Mouse (Mus musculus) lung, postnatal 36 days (tissue): Measurements from ENCODE around the gene Ccdc157.
"Not testable (repeated sequence)": the region's sequence is repeated elsewhere in the genome, so short reads cannot be mapped to it uniquely, and the experiment has no call there.

ENCODE experiments used
- DNase-seq: peaks from one replicate; pipeline ENCODE4 v3.0.0; 2022; ENCODE audit warnings: mixed read lengths

Ccdc157 gene

GRCm38 (mm10) chr11:4127059-4127458, 33.0 kb downstream of the Ccdc157 start:
- no peak for DNase-seq

GRCm38 (mm10) chr11:4123922-4124321, 36.2 kb downstream of the Ccdc157 start:
- peak; percentile 77 for DNase-seq

DNA sequence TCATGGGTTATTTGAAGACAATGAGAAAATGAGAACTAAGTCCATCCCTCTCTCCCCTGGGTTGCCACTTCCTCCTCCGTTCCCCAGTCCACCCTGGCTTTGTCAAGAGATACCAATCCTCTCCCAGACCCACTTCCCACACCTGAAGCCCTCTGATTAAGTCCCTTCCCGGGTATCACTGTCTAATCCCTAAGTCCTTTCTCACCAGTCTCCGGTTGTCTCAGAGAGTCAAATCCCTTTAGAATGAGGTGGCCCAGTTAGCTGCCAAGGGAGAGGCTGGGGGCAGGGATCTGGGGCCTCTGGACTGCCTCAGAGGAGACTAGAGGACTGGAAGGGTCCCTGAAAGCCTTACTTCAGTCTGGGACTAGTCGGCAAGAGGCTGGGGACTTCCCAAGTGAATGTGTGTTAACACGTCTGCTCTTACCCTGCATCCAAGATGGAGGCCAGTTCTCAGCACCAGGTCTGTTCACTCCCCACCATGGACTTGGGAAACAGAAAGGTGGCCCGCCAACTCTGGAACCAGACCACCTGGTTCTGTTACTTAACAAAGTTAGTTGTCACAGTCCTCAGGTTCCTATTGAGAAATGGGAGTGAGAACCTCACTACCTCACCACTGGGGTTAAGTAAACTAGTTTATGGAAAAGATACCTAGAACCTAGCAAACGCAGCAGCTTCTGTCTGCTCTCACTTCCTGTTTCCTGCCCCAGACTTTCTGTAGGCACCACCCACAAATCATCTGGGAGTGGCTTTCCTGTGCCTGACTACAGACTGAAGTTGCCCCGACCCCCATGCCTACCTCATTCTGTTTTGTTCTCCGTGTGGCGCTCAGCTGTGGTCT, 37.1 kb downstream of the Ccdc157 start, which contains the start of gene Sec14l2:
Gene Sec14l2 (minus strand): TSS at position 674 of the 838 bp plus-strand sequence.
- DNase-seq: peak; percentile 67

DNA sequence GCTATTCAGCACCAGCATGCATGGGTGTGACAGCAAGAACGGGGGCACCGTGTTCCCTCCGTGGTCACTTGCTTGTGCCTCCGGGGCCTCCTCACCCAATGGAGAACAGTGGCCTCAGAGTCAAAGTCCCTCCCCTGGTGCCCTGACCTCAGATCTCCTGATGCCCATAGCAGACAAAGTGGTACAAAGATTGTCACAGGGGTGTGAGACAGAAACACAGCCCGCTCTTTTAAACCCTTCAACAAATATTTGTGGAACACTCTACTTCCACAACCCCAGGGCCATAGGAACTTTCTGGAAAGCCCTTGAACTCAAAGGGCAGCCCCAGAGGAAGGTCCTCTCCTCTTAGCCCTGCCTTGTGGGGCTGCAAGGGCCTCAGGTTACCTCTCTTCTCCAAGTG, 37.9 kb downstream of the Ccdc157 start:
- peak; percentile 57 for DNase-seq

GRCm38 (mm10) chr11:4121691-4122090, 38.4 kb downstream of the Ccdc157 start:
- no peak for DNase-seq

DNA sequence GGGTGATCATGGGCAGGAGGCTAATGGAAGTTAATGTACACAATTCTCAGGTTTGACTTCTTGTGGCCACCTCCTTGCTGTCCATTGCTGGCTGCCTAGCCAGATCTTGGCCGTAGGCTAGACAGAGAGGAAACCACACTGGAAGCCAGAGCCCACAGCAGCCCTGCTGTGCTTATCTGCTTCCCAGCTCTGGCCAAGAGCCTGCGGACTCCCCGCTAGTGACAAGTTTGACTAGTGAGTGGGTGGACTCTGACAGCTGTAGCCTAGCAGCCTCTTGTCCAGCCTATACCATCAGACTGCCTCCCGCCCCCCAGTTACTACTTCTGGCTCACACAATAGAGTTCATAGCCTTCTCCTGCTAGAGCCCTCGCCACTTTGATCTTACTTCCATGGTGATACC, 40.5 kb downstream of the Ccdc157 start:
- no peak for DNase-seq

DNA sequence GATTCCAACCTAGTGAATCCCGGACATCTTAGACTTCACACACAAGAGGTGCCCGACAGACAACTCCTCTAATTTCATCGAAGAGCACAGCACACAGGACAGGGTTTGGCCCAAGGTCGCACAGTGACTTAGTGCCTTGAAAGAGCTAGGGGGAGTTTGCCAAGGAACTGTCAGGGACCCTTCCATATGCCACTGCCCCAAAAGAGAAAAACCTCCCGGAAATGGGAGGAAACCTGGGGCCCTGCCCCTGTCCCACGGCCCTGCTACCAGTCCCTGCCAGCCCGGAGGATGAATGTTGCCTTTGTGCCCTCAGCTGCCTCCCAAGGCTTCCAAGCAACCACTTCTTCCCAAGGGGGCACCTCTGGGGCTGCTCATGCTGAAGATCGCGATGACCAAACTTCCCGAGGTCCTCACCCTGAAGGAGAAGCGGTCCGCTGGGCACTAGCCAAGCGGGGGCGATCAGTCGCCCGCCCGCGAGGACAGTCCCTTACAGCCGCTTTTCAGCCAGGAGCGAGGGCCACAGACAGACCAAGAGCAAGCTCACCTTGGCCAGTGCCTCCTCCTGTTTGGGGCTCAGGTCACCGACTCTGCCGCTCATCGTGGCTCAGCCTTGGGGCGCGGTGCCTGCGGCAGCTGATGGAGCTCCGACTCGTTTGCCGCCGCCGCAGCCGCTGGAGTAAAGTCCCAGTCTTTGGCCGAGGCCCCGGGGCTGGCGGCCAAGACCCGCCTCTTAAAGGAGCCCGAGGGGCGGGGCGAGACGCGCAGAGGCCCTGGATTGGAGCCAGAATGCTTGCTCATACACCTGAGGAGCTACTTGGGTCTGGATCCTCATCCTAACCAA, 41.8 kb downstream of the Ccdc157 start:
- peak; percentile 90 for DNase-seq

GRCm38 (mm10) chr11:4117372-4118071, 42.6 kb downstream of the Ccdc157 start:
- DNase-seq: no peak

DNA sequence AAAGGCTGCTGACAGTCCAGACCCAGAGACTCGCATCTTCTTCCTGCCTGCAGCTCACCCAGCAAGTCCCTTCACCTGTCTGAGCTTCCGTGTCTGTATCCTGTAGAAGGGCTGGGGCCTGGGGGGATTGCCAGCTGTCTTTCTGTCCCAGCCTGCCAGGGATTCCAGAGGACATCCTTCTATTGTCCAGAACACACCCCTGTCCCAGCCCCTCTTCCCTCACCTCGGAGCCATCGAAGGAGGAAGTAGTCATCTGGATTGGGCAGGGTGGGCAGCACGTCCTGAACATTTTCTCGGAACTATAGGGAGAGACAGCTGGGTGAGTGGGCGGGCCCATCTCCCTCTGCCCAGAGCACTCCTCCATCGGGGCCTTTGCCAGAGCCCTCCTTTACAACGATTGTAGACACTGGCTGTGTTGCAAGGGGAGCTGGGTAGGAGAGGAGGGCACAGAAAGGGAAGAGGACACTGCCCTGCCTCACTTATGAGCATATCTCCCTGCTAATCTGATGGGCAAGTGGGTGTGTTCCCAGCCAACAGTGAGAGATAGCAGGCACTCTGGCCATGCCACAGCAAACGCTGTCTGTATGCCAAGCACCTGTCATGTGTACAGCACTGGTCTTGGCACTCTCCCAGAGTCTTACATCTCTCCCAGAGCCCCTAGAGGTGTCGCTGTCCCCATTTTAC, 43.5 kb downstream of the Ccdc157 start:
- no peak for DNase-seq

DNA sequence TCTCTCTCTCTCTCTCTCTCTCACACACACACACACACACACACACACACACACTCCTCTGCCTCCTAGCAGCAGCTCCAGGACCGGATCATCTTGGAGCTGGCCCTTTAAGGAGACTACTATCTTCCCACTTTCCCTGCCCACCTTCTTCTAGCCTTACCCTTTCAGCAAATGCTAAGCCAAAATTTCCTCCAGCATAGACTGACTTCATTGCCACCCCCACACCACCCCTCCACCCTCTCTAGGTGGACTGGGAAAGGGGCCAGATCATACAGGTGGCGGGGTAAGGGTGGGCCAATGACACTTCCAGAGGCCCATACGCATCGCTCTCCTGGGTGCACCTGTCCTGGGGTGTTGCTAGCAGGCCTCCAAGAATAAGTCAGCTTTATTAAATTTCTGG, 44.7 kb downstream of the Ccdc157 start:
- DNase-seq: no peak

DNA sequence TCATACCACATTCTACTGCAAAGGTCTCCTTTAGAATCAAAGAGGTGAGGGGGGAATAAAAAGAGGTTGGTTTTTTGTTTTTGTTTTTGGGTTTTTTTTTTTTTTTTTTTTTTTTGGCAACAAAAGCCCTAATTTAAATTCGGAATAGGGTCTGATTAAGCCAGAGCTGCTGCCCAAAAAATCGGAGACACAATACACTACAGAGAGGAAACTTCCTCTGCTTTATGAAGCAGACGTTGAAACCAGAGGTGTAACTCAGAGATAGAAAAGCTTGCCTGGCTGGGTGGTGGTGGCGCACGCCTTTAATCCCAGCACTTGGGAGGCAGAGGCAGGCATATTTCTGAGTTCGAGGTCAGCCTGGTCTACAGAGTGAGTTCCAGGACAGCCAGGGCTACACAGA, 45.6 kb downstream of the Ccdc157 start:
- not testable (repeated sequence) for DNase-seq

DNA sequence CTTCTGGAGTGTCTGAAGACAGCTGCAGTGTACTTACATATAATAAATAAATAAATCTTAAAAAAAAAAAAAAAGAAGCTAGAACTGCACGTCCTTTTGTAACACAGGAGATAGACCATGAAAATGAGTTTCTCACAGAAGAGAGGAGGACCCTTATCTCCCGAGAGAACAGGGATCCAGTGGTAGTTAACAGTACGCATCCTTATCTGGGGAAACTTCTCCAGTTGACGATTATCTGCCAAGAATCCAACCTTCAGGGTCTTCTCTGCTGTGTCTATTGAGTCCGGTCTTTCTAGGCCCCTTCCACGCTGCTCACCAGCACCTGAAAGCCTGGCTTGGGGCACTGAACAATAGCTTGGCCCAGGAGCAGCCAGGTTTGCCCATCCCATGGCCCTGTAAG, 46.1 kb downstream of the Ccdc157 start:
- DNase-seq: no peak

DNA sequence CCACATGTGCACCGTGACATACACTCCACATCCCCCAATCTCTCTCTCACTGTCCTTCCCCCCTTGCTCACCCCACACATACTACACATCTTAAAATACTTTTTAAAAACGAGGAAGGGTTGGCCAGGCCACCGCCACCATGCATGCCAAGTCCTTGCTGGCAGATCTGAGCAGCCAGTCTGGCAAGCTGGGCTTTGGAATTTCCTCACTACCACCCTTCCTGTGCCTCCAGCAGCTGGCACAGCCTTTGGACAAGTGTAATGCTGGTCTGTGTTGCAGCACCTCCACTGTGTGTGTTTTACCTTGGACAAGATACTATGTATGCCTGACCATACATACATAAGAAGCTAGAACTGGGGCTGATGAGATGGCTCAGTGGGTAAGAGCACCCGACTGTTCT, 46.6 kb downstream of the Ccdc157 start:
- no peak for DNase-seq

- DNase-seq: no peak
Measured at GRCm38 (mm10) chr11:4112861-4113260, 47.2 kb downstream of the Ccdc157 start.

DNA sequence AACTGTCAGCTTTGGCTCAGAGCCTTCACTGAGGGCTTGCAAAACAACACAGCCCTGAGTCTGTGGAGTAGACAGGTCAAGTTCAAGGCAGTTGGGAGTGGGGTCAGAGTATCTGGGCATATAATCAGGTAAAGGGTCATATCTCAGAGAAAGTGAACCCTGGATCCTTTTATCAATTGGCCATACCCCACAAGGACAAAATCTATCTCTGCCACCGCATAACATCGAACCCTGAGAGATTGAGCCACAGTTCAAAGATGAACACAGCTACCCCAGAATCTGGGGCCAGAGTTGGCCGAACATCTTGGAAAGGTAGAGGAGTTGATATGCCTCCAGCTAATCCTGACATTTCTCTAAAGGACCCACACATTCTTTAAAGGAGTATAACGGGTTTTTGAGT, 48.1 kb downstream of the Ccdc157 start:
- DNase-seq: no peak

DNA sequence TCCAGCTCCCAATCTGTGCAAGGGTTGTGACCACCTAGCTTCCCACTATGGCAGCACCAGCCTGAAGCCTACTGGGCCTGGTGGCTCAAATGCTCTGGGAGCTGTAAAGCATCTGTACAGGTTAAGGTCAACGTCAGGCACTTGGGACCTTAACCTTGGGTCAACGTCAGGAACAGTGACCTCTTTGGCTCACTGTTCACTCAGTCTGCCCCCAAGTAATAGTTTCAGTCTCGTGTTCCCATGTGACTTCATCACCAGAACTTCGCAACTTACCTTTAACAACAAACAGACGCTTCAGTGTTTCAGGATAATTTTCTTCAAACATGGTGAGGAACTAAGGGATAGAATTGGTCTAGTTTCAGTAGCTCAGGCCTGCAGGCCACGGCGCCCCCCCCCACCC, 51.4 kb downstream of the Ccdc157 start:
- DNase-seq: no peak

- not testable (repeated sequence) for DNase-seq
Measured at GRCm38 (mm10) chr11:4107901-4108300, 52.2 kb downstream of the Ccdc157 start.

DNA sequence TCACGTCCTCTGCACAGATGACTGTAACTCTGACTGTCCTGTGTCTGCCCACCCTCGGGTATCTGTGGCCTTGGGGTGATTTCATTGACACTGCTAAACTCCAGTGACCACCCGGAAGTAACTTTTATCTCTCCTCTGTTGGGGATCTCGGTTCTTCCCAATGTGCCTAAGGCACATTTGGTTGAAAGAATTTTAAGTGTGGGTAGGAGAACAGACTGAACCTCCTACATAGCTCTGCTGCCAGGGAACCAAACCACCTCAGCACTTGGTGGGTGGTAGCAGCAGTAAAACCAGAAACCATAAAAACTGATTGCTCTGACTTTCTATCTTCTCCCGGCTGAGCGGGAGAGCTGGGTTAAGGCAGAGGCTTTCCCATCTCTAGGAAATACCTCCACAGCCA, 54.6 kb downstream of the Ccdc157 start:
- no peak for DNase-seq

DNA sequence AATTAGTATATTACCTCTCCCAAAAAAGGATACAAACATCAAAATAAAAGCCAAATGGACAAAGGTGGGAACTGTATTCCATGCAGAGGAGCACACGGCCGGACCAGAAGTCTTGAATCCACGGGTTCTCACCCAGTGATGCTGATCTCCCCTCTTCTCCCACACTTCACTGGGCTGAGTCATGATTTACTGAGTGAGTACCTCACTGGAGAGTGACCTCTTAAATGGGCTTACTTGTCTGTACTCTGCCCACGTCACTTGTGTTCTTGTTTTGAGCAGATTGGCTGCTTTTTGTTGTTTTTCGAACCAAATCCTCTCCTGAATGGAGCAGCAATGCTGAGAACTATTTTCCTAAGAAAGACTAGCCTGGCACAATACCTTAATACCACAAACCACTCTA, 55.1 kb downstream of the Ccdc157 start:
- DNase-seq: no peak

- DNase-seq: no peak
Measured at GRCm38 (mm10) chr11:4103522-4103921, 56.6 kb downstream of the Ccdc157 start.

DNA sequence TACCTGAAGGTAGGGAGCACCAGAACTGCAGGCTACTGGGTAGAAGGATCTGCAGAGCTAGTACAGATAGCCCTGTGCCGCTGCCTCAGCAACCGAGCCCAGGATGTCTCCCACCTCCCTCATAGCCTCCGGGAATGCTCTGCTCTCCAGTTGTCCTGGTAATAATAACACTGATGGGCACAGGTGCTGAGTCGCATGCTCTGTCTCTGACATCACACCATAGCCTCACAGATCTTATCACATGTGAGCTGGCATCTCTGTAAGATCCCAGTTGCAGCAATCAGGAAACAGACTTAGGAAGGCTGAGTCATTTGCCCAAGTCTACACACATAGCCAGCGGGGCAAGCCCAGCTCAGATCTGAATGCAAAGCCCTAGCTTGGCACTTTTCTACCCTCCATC, 58.2 kb downstream of the Ccdc157 start:
- DNase-seq: no peak

DNA sequence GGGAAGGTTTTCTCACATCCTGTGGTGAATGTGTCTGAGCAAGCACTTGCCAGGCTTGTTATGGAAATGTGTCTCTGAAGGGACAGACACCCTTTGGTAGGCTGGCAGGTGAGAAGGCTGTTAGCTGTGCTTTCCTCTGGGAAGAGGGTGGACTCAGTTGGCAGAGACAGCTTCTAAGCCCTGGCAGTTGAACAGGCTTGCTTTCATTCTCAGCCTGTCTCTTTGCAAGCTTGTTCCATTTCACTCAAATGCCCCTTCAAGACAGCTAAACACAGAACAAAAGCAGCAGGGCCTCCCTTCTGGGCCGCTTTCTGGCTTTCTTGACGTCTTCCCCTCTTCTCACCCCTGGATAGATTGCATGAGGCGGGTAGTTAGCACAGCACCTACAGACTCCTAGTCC, 60.6 kb downstream of the Ccdc157 start:
- no peak for DNase-seq

- no peak for DNase-seq
Measured at GRCm38 (mm10) chr11:4098816-4099215, 61.3 kb downstream of the Ccdc157 start.
